Mouse (Mus musculus) midbrain, embryonic 16.5 days (tissue): ENCODE results near the gene Acss3. TPM values are rescaled to one million over a fixed set of nuclear protein-coding genes. Genes with fewer than 3 reads are reported as not detected.

Source experiments
- ATAC-seq: fragments of 200-750 bp; cut with Nextera tagmentation; 2 replicates; pipeline ENCODE4 v1.8.0; 2017; ENCODE audit warnings: moderate TSS enrichment
- H3K27ac ChIP-seq: fragments of 300-500 bp; sonication (generic); 2 replicates; pipeline ENCODE4 v1.5.1; 2014; ENCODE audit warnings: mild to moderate bottlenecking, low read length, mixed read lengths
- H3K27me3 ChIP-seq: fragments of 300-500 bp; sonication (generic); 2 replicates; pipeline ENCODE4 v1.6.1; 2014; ENCODE audit warnings: low read depth, low read length, mixed read lengths; ENCODE audit not compliant: control insufficient read depth, insufficient read depth
- H3K36me3 ChIP-seq: fragments of 300-500 bp; sonication (generic); 2 replicates; pipeline ENCODE4 v1.6.1; 2014; ENCODE audit warnings: mild to moderate bottlenecking, low read length, moderate library complexity, mixed read lengths; ENCODE audit not compliant: control insufficient read depth, insufficient read depth
- H3K4me1 ChIP-seq: fragments of 300-500 bp; sonication (generic); 2 replicates; pipeline ENCODE4 v1.6.1; 2014; ENCODE audit warnings: mild to moderate bottlenecking, low read length, mixed read lengths; ENCODE audit not compliant: control insufficient read depth, insufficient read depth
- H3K4me2 ChIP-seq: fragments of 300-500 bp; sonication (generic); 2 replicates; pipeline ENCODE4 v1.6.1; 2014; ENCODE audit warnings: mild to moderate bottlenecking, low read length, mixed read lengths
- H3K4me3 ChIP-seq: fragments of 300-500 bp; sonication (generic); 2 replicates; pipeline ENCODE4 v1.5.1; 2014; ENCODE audit warnings: low read depth, mild to moderate bottlenecking, low read length, moderate library complexity, mixed read lengths
- H3K9ac ChIP-seq: fragments of 300-500 bp; sonication (generic); 2 replicates; pipeline ENCODE4 v1.6.1; 2014; ENCODE audit warnings: low read depth, low read length, mixed read lengths
- H3K9me3 ChIP-seq: fragments of 300-500 bp; sonication (generic); replicated peaks from 2 replicates; pipeline ENCODE4 v1.6.1; 2014; ENCODE audit warnings: mild to moderate bottlenecking, low read length, mixed read lengths; ENCODE audit not compliant: control insufficient read depth, poor library complexity, severe bottlenecking
- WGBS: fragments of 180-500 bp; shearing (Covaris S2); extraction: QIAGEN DNeasy Blood & Tissue Kit; methylation state at CpG from one replicate; pipeline ENCODE4 v1.1.7; 2014; 5-methylcytosine and 5-hydroxymethylcytosine counted together
- polyA plus RNA-seq: library from polyadenylated mRNA; unstranded; fragments of >200 nt; fragmentation: Nextera tagmentation; extraction: Ambion mirVana; gene quantifications from 2 replicates; pipeline ENCODE4 v1.2.1, GENCODE M21; 2015

Acss3 gene
- polyA plus RNA-seq, 1 experiment from 2014 or later = 0.63 TPM

DNA sequence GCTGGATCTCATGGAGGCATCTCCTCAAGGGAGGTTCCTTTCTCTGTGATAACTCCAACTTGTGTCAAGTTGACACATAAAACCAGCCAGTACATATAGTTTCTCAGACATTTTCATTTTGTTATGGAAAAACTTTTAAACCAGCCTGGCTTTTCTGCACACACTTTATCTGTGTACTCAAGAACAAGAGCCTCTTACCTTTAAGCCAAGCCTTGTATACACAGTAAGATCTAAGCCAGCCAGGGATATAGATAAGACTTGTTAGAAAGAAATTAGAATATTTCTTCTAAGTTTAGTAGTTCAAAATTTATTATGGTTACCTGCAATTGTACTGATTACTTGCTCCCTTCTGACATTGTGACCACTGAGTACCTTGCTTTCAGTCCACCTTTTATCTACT, 209.2 kb downstream of the Acss3 start:
- ATAC-seq = no peak
- no peak overlapping the region for H3K4me3 ChIP-seq
- no peak overlapping the region for H3K4me2 ChIP-seq
- no peak overlapping the region for H3K27ac ChIP-seq
- H3K27me3 ChIP-seq = no peaks in the 10 kb centered on the region
- H3K36me3 ChIP-seq = peaks cover 3% of the 10 kb centered on the region
- H3K4me1 ChIP-seq = no peaks in the 10 kb centered on the region
- no peaks in the 10 kb centered on the region for H3K9me3 ChIP-seq
- no peak overlapping the region for H3K9ac ChIP-seq

DNA sequence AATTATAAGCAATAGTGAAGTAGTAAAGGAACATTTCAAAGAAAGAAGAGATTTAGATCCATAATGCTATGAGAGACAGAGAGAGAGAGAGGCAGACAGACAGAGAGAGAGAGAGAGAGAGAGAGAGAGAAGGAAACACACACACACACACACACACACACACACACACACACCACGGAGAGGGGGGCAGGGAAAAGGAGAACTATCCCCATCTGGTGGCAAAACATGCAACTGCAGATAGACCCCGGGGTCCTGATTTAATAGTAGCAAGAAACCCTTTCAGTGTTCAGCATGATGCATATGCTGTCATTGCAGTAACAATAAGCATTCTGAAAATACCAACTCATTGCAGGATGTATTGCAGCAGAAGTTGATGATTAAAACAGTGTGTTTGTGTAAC, 210.4 kb downstream of the Acss3 start:
- WGBS = 24% methylated on average over 2 of the region's 2 CpGs
- no peak for ATAC-seq

GRCm38 (mm10) chr10:106910108-106910507, 213.4 kb downstream of the Acss3 start:
- H3K4me2 ChIP-seq = no peak overlapping the region
- 57% methylated on average over 3 of the region's 3 CpGs for WGBS
- ATAC-seq = no peak
- H3K9ac ChIP-seq = no peak overlapping the region
- no peaks in the 10 kb centered on the region for H3K9me3 ChIP-seq
- no peak overlapping the region for H3K27ac ChIP-seq
- H3K4me3 ChIP-seq = no peak overlapping the region
- no peaks in the 10 kb centered on the region for H3K27me3 ChIP-seq
- no peaks in the 10 kb centered on the region for H3K4me1 ChIP-seq
- H3K36me3 ChIP-seq = peaks cover 3% of the 10 kb centered on the region

More for the DNA sequence above, 210.4 kb downstream of the Acss3 start:
- no peaks in the 10 kb centered on the region for H3K9me3 ChIP-seq
- H3K4me3 ChIP-seq = no peak overlapping the region
- H3K36me3 ChIP-seq = peaks cover 3% of the 10 kb centered on the region
- no peaks in the 10 kb centered on the region for H3K27me3 ChIP-seq
- no peak overlapping the region for H3K9ac ChIP-seq
- no peaks in the 10 kb centered on the region for H3K4me1 ChIP-seq
- H3K27ac ChIP-seq = no peak overlapping the region
- H3K4me2 ChIP-seq = no peak overlapping the region

- H3K36me3 ChIP-seq = peaks cover 5% of the 10 kb centered on the region; the same call in 1 of the 2 replicates
- no peak overlapping the region for H3K9ac ChIP-seq
- no peak overlapping the region for H3K4me3 ChIP-seq
- no peak for ATAC-seq
- no peaks in the 10 kb centered on the region for H3K9me3 ChIP-seq
- no peak overlapping the region for H3K4me2 ChIP-seq
- no peaks in the 10 kb centered on the region for H3K4me1 ChIP-seq
- H3K27me3 ChIP-seq = no peaks in the 10 kb centered on the region
- H3K27ac ChIP-seq = no peak overlapping the region
- 45% methylated on average over 13 of the region's 13 CpGs for WGBS
Measured at GRCm38 (mm10) chr10:106896351-106896750, 227.1 kb downstream of the Acss3 start.

Other genes starting within 250 kb of the Acss3 start
- 36.1 and 39.1 TPM in 2 replicates for gene Lin7a, start 148.0 kb upstream of the Acss3 start, polyA plus RNA-seq